Mouse (Mus musculus) bone marrow macrophage, adult 2 months (primary cell): Measurements from ENCODE around the gene Ggnbp2. TPM values are rescaled to one million over a fixed set of nuclear protein-coding genes. Genes with fewer than 3 reads are reported as not detected.
A peak's percentile ranks its signal among the peaks of the same experiment; 100 is the strongest.

Experiments used
- H3K27ac ChIP-seq: 2 replicates; pipeline ENCODE4 v1.5.1; 2012; ENCODE audit warnings: low read depth, low read length; ENCODE audit not compliant: insufficient read depth
- H3K4me1 ChIP-seq: 2 replicates; pipeline ENCODE4 v1.6.1; 2012; ENCODE audit warnings: low read length; ENCODE audit not compliant: control insufficient read depth, insufficient read depth
- H3K4me3 ChIP-seq: 2 replicates; pipeline ENCODE4 v1.5.1; 2012; ENCODE audit warnings: mild to moderate bottlenecking, low read length, moderate library complexity; ENCODE audit not compliant: insufficient read depth
- CTCF ChIP-seq: IDR thresholded peaks from 2 replicates; pipeline ENCODE4 v1.5.1; 2012; ENCODE audit warnings: low read depth, mild to moderate bottlenecking, low read length, moderate library complexity
- POLR2A ChIP-seq: IDR thresholded peaks from 2 replicates; pipeline ENCODE4 v1.6.1; 2012; ENCODE audit warnings: mild to moderate bottlenecking, low read depth, low read length, borderline replicate concordance
- polyA plus RNA-seq: library from polyadenylated mRNA; stranded (reverse); fragments of >200 nt; gene quantifications from 2 replicates; pipeline ENCODE4 v1.2.4, GENCODE M21; 2012; ENCODE audit not compliant: missing spikeins, insufficient read depth, insufficient read length

The Ggnbp2 gene
- polyA plus RNA-seq, 1 experiment, result 88.5 TPM

DNA sequence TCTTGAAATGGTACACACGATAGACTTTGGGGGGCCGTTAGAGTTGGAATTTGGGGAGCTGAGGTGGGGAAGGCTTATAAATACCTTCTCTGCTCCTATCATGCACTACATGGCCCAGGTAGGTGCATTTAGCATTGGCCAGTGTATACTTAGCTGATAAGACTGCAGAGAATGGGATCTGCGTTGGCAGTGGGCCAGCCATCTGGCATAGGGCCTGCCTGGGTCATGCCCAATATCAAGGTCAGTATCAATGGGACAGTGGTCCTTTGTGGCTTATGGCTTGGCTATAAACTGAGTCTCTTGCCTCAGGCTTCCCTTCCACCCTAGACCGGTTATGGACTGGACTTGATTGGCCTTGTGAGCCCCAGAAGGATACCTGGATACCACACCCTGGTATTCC is 66.2 kb downstream of the Ggnbp2 start:
- Histone ChIP-seq H3K4me3 (no peak overlapping the region), H3K27ac (no peak overlapping the region), H3K4me1 (no peaks in the 10 kb centered on the region)
- TF ChIP-seq POLR2A (no peak), CTCF (no peak)

GRCm38 (mm10) chr11:84797627-84798353 is 72.8 kb downstream of the Ggnbp2 start:
- TF ChIP-seq CTCF, result peak; percentile 79
- TF ChIP-seq POLR2A, result no peak
- Histone ChIP-seq H3K4me1 (no peaks in the 10 kb centered on the region), H3K27ac (no peak overlapping the region), H3K4me3 (no peak overlapping the region)

- Histone ChIP-seq H3K4me3 (no peak overlapping the region), H3K27ac (no peak overlapping the region), H3K4me1 (no peaks in the 10 kb centered on the region)
- TF ChIP-seq POLR2A (no peak), CTCF (no peak)
Measured at GRCm38 (mm10) chr11:84797026-84797425, 73.6 kb downstream of the Ggnbp2 start.

DNA sequence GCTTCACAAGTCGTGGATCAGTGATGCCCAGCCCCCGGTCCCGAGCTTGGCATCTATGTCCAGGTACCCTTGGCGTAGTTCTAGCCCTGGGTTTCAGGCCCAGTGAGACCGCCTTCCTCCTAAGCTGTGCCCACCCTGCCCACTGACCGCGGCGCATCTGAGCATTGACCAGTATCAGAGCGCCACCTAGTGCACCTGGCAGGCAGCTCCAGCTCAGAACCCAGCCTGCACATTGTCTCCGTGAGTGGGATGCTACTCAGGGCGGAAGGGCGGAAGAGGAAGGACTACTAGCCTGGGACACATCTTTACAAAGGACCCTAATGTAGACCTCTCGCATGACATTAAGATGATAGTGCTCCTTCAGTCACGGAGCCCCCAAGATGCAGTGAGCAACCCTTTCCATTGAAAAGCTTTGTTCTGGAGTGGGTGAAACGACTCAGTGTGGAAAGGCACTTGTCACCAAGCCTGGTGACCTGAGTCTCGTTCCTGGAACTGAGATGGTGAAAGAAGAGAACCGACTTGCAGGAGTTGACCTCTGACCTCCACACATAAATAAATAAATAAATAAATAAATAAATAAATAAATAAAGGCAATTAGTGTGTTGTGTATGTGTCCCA is 76.0 kb downstream of the Ggnbp2 start:
- no peak for TF ChIP-seq POLR2A
- peak; percentile 85 for TF ChIP-seq CTCF
- no peaks in the 10 kb centered on the region for H3K4me1 ChIP-seq
- H3K4me3 ChIP-seq, result no peak overlapping the region
- no peak overlapping the region for H3K27ac ChIP-seq

DNA sequence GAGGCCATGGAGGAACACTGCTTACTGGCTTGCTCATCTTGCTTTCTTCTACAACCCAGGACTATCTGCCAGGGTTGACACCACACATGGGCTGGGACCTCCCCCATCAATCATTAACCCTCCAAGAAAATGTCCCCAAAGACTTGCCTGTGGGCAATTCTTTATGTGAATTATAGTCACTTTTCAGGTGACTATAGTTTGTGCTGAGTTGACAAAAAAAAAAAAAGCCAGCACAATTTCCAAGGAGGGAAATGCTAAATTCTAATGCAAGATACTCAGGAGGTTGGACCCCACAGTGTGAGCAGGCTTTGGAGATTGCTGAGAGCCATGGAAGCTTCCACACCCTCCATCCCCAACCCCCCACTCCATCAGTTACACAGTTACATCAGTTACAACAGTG is 77.1 kb downstream of the Ggnbp2 start:
- no peak for TF ChIP-seq POLR2A
- H3K4me3 ChIP-seq, result no peak overlapping the region
- no peak overlapping the region for H3K27ac ChIP-seq
- H3K4me1 ChIP-seq, result no peaks in the 10 kb centered on the region

DNA sequence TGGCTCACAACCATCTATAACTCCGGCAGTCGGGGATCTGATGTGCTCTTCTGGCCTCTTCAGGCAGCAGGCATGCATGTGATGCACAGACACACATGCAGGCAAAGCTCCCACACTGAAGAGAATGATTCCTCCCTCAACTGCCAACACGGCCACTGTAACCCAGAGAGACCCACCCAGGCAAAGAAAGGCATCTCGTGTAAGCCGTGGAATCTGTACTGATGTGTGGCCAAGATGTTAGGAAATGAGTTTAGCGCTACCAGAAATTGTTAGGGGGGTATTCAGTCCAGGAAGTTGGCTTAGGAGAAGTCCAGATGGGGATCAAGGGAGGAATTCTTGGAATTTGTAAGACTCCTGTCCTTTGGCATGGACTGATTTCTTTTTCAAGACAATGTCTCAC is 80.2 kb downstream of the Ggnbp2 start:
- H3K4me1 ChIP-seq, result no peaks in the 10 kb centered on the region
- TF ChIP-seq CTCF (no peak), POLR2A (no peak)
- no peak overlapping the region for H3K4me3 ChIP-seq
- no peak overlapping the region for H3K27ac ChIP-seq

Other genes starting within 250 kb of the Ggnbp2 start
- gene Mrm1, start 51.3 kb downstream of the Ggnbp2 start, polyA plus RNA-seq, result 6.5 and 7.8 TPM in 2 replicates
- gene Dhrs11, start 41.8 kb downstream of the Ggnbp2 start, polyA plus RNA-seq, result 16.3 and 16.8 TPM in 2 replicates
- 1.9 and 2.3 TPM in 2 replicates for gene Myo19, start 9.3 kb upstream of the Ggnbp2 start, polyA plus RNA-seq
- gene Pigw, start 9.5 kb upstream of the Ggnbp2 start, polyA plus RNA-seq, result 2.6 and 4.0 TPM in 2 replicates
- 12.1 and 15.0 TPM in 2 replicates for gene Znhit3, start 45.5 kb upstream of the Ggnbp2 start, polyA plus RNA-seq
- gene Car4, start 87.0 kb upstream of the Ggnbp2 start, polyA plus RNA-seq, result not detected in 2 replicates